Mouse (Mus musculus) cerebral cortex, adult 2 months (tissue): ENCODE data around the gene Lrrc17.

Source experiments
- WGBS: fragments of 180-500 bp; shearing (Covaris S2); methylation state at CpG from one replicate; pipeline ENCODE4 v1.1.7; 2018; 5-methylcytosine and 5-hydroxymethylcytosine counted together

Lrrc17 gene

GRCm38 (mm10) chr5:21532921-21533320 is 10.4 kb upstream of the Lrrc17 start:
- 88% methylated on average over 5 of the region's 5 CpGs for WGBS

GRCm38 (mm10) chr5:21542226-21542625 is 1.1 kb upstream of the Lrrc17 start:
- WGBS: 83% methylated on average over 4 of the region's 4 CpGs

DNA sequence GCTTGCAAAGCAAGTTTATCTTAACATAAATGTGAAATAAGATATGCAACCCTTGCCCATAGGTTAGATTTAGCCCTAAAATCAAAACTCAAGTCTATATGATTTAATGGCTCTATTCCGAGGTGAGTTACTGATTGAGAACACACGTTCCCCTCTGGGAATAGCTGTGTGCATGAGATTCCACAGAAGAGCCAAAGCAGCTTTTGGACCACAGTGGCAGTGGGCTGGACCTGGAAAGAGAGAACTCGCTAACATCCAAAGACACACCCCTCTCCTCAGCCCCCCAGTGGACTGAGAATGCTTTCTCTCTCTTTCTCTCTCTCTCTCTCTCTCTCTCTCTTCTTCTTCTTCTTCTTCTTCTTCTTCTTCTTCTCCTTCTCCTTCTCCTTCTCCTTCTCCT is 1.5 kb downstream of the Lrrc17 start:
- WGBS: 74% methylated on average over 3 of the region's 3 CpGs

GRCm38 (mm10) chr5:21545786-21546185 is 2.4 kb downstream of the Lrrc17 start:
- WGBS: 79% methylated on average over 4 of the region's 4 CpGs

DNA sequence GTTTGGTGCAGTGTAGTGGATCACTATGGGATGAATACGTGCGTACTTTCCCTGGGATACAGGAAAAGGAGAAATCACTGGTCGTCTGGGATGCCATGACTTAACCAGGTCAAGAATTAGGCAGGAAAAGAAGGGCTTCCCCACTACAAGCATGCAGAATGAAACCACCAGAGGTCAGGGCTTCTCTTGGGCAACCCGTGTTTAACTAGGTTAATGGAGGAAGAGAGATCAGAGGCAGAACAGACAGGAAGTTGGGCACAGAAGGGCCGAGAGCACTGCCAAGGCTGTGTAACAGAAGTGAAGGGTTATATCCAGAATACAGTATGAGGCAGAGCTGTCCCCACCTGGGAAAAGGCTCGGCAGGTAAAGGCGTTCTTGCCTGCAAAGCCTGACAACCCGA is 3.6 kb downstream of the Lrrc17 start:
- 77% methylated on average over 8 of the region's 8 CpGs for WGBS

DNA sequence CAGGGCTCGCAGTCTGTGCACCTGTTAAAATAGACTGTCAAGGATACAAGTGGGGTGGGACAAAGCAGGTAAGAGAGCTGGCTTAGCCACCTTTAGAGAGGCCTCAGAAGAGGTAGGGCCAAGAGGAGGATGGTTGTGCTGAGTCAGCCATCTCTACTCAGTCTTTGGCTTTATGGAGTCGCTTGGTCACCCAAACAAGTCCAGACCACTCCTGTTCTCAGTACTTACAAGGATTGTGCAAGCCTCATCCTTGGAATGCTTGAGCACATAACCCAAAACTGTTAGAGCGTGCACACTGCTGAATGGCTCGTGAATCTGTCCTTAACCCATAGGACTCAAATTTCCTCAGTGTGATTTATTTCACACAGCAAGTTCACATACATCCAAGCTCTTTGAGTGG is 10.3 kb downstream of the Lrrc17 start:
- 94% methylated on average over 4 of the region's 4 CpGs for WGBS

DNA sequence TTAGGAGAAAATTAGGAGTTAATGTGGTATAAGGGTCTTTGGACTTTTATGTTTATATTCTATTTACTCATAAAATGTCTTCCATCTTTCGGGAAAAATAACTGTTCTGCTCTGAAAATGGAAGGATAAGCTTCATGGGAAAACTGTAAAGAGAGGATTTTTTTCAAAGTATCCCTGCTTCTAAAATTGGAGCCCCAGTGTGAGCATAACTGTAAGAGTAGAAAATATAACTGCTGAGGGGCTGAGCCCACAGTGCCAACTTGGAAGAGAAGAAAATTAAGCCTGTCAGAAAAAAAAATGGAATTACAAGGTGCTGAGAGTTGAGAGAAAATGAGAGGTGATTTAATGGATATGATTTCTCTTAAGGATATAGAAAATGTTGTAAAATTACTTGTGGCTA is 11.4 kb downstream of the Lrrc17 start:
- WGBS: 46% methylated on average over 1 of the region's 1 CpGs

- WGBS: 50% methylated on average over 3 of the region's 3 CpGs
Observed at GRCm38 (mm10) chr5:21556502-21556901, 13.1 kb downstream of the Lrrc17 start.

GRCm38 (mm10) chr5:21563936-21564335 is 20.6 kb downstream of the Lrrc17 start:
- 75% methylated on average over 2 of the region's 2 CpGs for WGBS

DNA sequence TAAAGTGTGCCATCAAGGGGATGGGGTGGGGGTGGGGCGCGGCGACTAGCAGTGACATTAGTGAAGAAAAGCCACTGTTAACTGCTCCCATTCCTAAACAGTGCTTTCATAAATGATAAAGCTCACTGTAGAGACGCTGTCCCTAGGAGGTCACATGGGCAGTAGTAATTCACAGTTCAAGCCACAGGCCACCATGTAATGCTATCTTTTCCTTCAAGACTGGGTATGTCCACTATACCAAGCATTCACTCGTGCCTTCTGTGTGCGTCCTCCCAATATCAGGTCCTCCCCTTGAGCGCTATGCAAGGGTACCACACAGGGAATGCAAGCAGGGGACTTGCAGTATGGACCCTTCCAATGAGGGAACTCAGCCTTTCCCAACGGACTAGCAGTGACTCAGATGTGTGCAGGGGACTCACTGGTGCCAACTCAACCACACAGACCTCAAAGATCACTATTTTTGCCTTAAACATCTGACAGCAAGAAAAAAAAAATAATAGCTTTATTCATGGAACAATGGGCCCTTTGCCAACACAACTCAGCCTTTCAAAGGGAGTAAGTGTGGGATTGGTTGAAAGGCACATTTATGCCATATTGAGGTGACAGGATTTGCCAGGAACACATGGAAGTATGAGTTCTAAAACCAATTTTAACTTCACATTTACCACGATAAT is 22.2 kb downstream of the Lrrc17 start:
- 74% methylated on average over 9 of the region's 9 CpGs for WGBS

GRCm38 (mm10) chr5:21567784-21568183 is 24.4 kb downstream of the Lrrc17 start:
- WGBS: 78% methylated on average over 1 of the region's 1 CpGs

GRCm38 (mm10) chr5:21572764-21573416 is 29.5 kb downstream of the Lrrc17 start:
- 46% methylated on average over 3 of the region's 3 CpGs for WGBS

GRCm38 (mm10) chr5:21574386-21575209 is 31.2 kb downstream of the Lrrc17 start:
- 79% methylated on average over 21 of the region's 21 CpGs for WGBS

GRCm38 (mm10) chr5:21575210-21575550 is 31.8 kb downstream of the Lrrc17 start:
- WGBS: 91% methylated on average over 13 of the region's 13 CpGs

- WGBS: 85% methylated on average over 3 of the region's 3 CpGs
Observed at GRCm38 (mm10) chr5:21578136-21578535, 34.8 kb downstream of the Lrrc17 start.

- WGBS: 49% methylated on average over 6 of the region's 6 CpGs
Observed at GRCm38 (mm10) chr5:21586763-21587162, 43.4 kb downstream of the Lrrc17 start.

DNA sequence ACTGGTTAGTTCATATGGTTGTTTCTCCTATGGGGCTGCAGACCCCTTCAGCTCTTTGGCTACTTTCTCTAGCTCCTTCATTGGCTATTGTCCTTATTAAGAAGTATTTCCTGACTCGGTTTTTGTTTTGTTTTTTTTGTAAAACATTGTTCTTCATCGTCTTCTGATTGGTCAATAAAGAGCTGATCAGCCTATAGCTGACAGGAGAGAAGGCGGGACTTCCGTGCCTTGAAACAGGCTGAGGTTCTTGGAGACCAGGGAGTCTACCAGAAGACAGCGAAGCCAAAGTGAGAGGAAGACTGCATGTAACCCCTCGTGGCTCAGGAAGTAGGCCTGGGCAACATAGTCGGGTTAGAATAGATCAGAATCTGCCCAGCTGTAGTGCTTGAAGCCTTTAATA is 44.3 kb downstream of the Lrrc17 start:
- WGBS: 83% methylated on average over 7 of the region's 7 CpGs

DNA sequence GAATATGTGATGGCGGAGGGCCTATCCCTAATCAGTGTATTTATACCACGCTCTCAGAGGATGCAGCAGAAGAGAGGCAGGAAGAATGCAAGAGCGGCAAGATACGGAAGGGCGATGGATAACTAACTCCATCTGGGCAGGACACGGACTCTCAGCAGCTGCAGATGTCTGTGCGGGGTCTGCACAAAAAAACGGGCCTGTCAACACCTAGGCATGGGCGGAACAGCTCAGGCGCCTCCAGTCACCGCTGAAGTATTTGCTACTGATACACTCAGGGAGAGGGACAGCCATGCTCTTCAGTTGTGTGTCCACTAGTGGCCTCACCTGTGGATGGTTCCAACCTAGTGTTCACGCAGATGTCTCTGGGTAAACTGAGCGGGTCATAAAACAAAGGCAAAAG is 44.9 kb downstream of the Lrrc17 start:
- 95% methylated on average over 13 of the region's 13 CpGs for WGBS

DNA sequence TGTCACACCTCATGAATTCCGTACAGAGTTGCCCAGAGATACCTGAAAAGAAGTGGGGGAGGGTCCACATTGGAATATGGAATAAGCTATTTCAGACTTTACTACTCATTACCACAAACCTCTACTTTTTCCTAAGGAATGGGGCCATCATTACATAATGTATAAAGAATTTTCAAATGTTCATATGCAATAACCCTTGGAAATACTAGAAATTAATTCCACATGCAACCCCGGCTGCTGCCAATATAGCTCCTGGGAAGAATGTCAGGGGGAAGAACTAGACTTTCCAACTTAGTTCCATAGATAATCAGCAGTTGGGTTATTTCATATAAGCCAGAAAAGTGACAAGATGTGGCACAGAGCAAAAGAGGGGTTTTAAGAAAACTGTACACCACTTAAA is 48.7 kb downstream of the Lrrc17 start:
- WGBS: 91% methylated on average over 2 of the region's 2 CpGs

DNA sequence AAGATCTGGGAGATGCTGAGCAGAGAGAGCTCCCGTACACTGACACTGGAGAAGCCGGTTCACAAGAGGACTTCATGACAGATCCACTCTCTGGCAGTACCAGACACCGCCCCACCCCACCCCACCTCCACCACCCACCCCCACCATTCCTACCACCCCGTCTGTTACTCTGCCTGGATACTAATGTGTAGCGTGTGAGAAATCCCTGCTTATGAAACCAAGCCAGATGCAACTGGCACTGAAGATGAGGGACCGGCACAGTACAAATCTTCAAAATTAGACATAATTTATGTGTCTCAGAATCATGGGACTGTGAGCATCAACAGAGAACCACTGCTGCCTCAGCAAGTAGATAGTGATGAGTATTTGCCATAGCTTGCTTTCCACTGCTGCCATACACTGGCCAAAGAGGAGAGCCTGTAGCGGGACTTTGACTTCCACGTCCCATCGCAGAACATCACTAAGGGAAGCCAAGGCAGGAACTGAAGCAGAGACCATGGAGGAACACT is 49.9 kb downstream of the Lrrc17 start:
- WGBS: 66% methylated on average over 9 of the region's 9 CpGs

- 87% methylated on average over 2 of the region's 2 CpGs for WGBS
Observed at GRCm38 (mm10) chr5:21599536-21599935, 56.2 kb downstream of the Lrrc17 start.

- 88% methylated on average over 4 of the region's 4 CpGs for WGBS
Observed at GRCm38 (mm10) chr5:21599961-21600360, 56.6 kb downstream of the Lrrc17 start.

DNA sequence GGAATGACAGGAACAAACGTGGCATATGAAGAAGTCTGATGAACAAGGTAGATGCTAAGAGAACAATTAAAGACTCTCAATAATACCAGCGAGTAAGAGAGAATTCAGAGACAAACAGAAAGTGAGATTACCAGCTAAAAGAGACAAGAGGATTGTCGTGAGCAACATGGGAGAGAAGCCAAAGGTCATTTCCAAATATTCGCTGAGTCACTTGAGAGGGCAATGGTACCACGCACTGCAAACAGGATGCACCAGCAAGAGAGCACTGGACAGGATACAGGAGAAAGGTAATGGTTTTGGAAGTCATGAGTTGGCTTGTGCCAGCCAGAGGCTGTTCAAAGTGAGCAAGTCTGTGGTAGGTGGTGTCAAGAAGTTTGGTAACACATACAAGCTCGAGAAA is 62.6 kb downstream of the Lrrc17 start:
- 69% methylated on average over 6 of the region's 6 CpGs for WGBS
